8 mouse cellular contexts compared by ENCODE assay signal in genomic region chr10:127668093-127669050, GRCm38 (mm10). TPM values are rescaled to one million over a fixed set of nuclear protein-coding genes. Genes with fewer than 3 reads are reported as not detected.
DNase-seq lines count a peak whose midpoint lies in the region; ATAC-seq and TF ChIP-seq lines count a peak whose summit lies in the region.

TSS of gene Nab2 (minus strand) at chr10:127668568.

- ATAC-seq in CD4-positive, CD25-positive, alpha-beta regulatory T cell, adult 4 months: peak; percentile 50
- peak; percentile 28; the same call in 1 of the 2 replicates for ATAC-seq in forebrain, embryonic 12.5 days (ENCODE audit: low FRiP score)
- peak; percentile 47 for ATAC-seq in lung, embryonic 14.5 days (ENCODE audit: insufficient read depth)
- peak; percentile 62 for ATAC-seq in neutrophil, adult 5-6 weeks (ENCODE audit: extremely low read depth, insufficient number of reproducible peaks, low FRiP score, poor library complexity, severe bottlenecking)

- peak within 1 kb of the TSS; percentile 74 for H3K27ac ChIP-seq in forebrain, embryonic 12.5 days
- peak within 1 kb of the TSS; percentile 98 for H3K27ac ChIP-seq in lung, embryonic 14.5 days (ENCODE audit: low read depth)

- peak within 1 kb of the TSS; percentile 97 for H3K4me2 ChIP-seq in forebrain, embryonic 12.5 days
- H3K4me2 ChIP-seq in lung, embryonic 14.5 days: peak within 1 kb of the TSS; percentile 88

- peak within 1 kb of the TSS; percentile 57 for H3K4me3 ChIP-seq in forebrain, embryonic 12.5 days (replicated peaks)
- peak within 1 kb of the TSS; percentile 75 for H3K4me3 ChIP-seq in lung, embryonic 14.5 days (ENCODE audit: low read depth, low read length)

- H3K36me3 ChIP-seq in forebrain, embryonic 12.5 days (replicated peaks): no peaks in the 10 kb centered on the region
- peaks cover 17% of the 10 kb centered on the region for H3K36me3 ChIP-seq in lung, embryonic 14.5 days (ENCODE audit: insufficient read depth)

- TF ChIP-seq CTCF in lung, embryonic 14.5 days (IDR thresholded peaks at IDR 0.05; ENCODE audit: low read depth): peak; percentile 14; the same call in 1 of the 2 replicates

- intact Hi-C loops in heart, postnatal 10 days (cut with DNase I): loop anchor here (10.0 kb wide), 2 partner anchors 374 to 474 kb away; partner anchors contain the start of genes Arhgef25 and Dtx3

- H3K4me1 ChIP-seq in forebrain, embryonic 12.5 days: peaks cover 54% of the 10 kb centered on the region
- peaks cover 18% of the 10 kb centered on the region for H3K4me1 ChIP-seq in lung, embryonic 14.5 days (ENCODE audit: insufficient read depth)

- peaks cover 65% of the 10 kb centered on the region for H3K27me3 ChIP-seq in forebrain, embryonic 12.5 days
- H3K27me3 ChIP-seq in lung, embryonic 14.5 days (ENCODE audit: insufficient read depth, low read length): no peaks in the 10 kb centered on the region

- no peaks in the 10 kb centered on the region for H3K9me3 ChIP-seq in forebrain, embryonic 12.5 days
- no peaks in the 10 kb centered on the region for H3K9me3 ChIP-seq in lung, embryonic 14.5 days (ENCODE audit: low read depth, low read length)

- H3K9ac ChIP-seq in forebrain, embryonic 12.5 days: peak within 1 kb of the TSS; percentile 58
- H3K9ac ChIP-seq in lung, embryonic 14.5 days: peak within 1 kb of the TSS; percentile 77

- 4% methylated on average over 40 of the region's 40 CpGs for WGBS in forebrain, embryonic 12.5 days
- 2% methylated on average over 39 of the region's 40 CpGs for WGBS in lung, embryonic 14.5 days

- peak; percentile 80 to 90 for DNase-seq in adrenal gland, postnatal 36 days
- peak; percentile 86 to 87 for DNase-seq in heart, postnatal 10 days
- DNase-seq in kidney, postnatal 4 days: peak; percentile 88 to 94
- peak; percentile 86 for DNase-seq in lung, embryonic 14.5 days
- peak; percentile 74 for DNase-seq in thymus, postnatal 0 days (ENCODE audit: low spot score)

RNA-seq across cellular contexts. Expression of gene Nab2, which starts in this region (rescaled TPM):
- polyA plus RNA-seq in CD4-positive, CD25-positive, alpha-beta regulatory T cell, adult 4 months (2017; shearing (Covaris generic)): 10 to 100 TPM in 1 of 2 experiments, 1 to 10 TPM in 1; 8.9 to 10.8 TPM
- 10 to 100 TPM; 19.7 to 32.0 TPM for total RNA-seq in adrenal gland, postnatal 36 days (2021)
- 3.7 and 4.6 TPM in 2 replicates for polyA plus RNA-seq in forebrain, embryonic 12.5 days (2016; fragmentation: Nextera tagmentation; extraction: Ambion mirVana)
- 10 to 100 TPM in 1 of 2 experiments, 1 to 10 TPM in 1; 8.5 to 11.7 TPM for total RNA-seq in heart, postnatal 10 days (2021)
- 11.6 and 13.5 TPM in 2 replicates for polyA plus RNA-seq in lung, embryonic 14.5 days (2014; fragmentation: Nextera tagmentation; extraction: Ambion mirVana)
- 19.0 and 19.3 TPM in 2 replicates for total RNA-seq in neutrophil, adult 5-6 weeks (2017)
- polyA plus RNA-seq in thymus, postnatal 0 days (2015; fragmentation: Nextera tagmentation; extraction: Ambion mirVana): 9.2 and 10.0 TPM in 2 replicates

Comparison
In these comparisons a context has a peak if more than half of its experiments do, and no peak if none do; other contexts are left out.
1. Peak in every context shown above with its lines: DNase-seq, ATAC-seq, H3K4me3 ChIP-seq and H3K27ac ChIP-seq.